Mouse (Mus musculus) thymus, adult 2 months (tissue): ENCODE measurements around the gene Prnd. TPM values are rescaled to one million over a fixed set of nuclear protein-coding genes. Genes with fewer than 3 reads are reported as not detected.

Experiments
- DNase-seq: peaks from one replicate; pipeline ENCODE4 v3.0.0; 2021
- H3K27ac ChIP-seq: fragments of 200-500 bp; 2 replicates; pipeline ENCODE4 v1.5.1; 2012; ENCODE audit warnings: low read length, control low read depth; ENCODE audit not compliant: control insufficient read depth, insufficient read depth
- H3K27me3 ChIP-seq: fragments of 200-500 bp; 2 replicates; pipeline ENCODE4 v1.6.1; 2012; ENCODE audit warnings: mild to moderate bottlenecking, low read length, moderate library complexity, mixed read lengths; ENCODE audit not compliant: control insufficient read depth, insufficient read depth
- H3K36me3 ChIP-seq: fragments of 200-500 bp; 2 replicates; pipeline ENCODE4 v1.6.1; 2012; ENCODE audit warnings: mild to moderate bottlenecking, low read length, moderate library complexity; ENCODE audit not compliant: control insufficient read depth, insufficient read depth
- H3K4me1 ChIP-seq: fragments of 200-500 bp; replicated peaks from 2 replicates; pipeline ENCODE4 v1.6.1; 2012; ENCODE audit warnings: low read length; ENCODE audit not compliant: control insufficient read depth, insufficient read depth
- H3K4me3 ChIP-seq: fragments of 200-500 bp; 2 replicates; pipeline ENCODE4 v1.5.1; 2012; ENCODE audit warnings: mild to moderate bottlenecking, low read length, control low read depth, moderate library complexity; ENCODE audit not compliant: control insufficient read depth, insufficient read depth
- CTCF ChIP-seq: fragments of 200-500 bp; IDR thresholded peaks from 2 replicates; pipeline ENCODE4 v1.5.1; 2012; ENCODE audit warnings: mild to moderate bottlenecking, control low read depth, low read length, moderate library complexity, borderline replicate concordance; ENCODE audit not compliant: control insufficient read depth, poor library complexity, insufficient read depth; ENCODE audit errors: extremely low read depth
- POLR2A ChIP-seq: fragments of 200-500 bp; IDR thresholded peaks from 2 replicates; pipeline ENCODE4 v1.6.1; 2012; ENCODE audit warnings: mild to moderate bottlenecking, low read length, control low read depth, moderate library complexity; ENCODE audit not compliant: control insufficient read depth, poor library complexity, insufficient read depth; ENCODE audit errors: extremely low read depth
- WGBS: fragments of 180-500 bp; shearing (Covaris S2); methylation state at CpG from one replicate; pipeline ENCODE4 v1.1.7; 2018; 5-methylcytosine and 5-hydroxymethylcytosine counted together
- polyA plus RNA-seq: library from polyadenylated mRNA; depleted of rRNA; stranded (reverse); fragments of >200 nt; gene quantifications from 2 replicates; pipeline ENCODE4 v1.2.3, GENCODE M21; 2012; rRNA removed

Prnd gene
- polyA plus RNA-seq, result 1.7 and 1.8 TPM in 2 replicates

DNA sequence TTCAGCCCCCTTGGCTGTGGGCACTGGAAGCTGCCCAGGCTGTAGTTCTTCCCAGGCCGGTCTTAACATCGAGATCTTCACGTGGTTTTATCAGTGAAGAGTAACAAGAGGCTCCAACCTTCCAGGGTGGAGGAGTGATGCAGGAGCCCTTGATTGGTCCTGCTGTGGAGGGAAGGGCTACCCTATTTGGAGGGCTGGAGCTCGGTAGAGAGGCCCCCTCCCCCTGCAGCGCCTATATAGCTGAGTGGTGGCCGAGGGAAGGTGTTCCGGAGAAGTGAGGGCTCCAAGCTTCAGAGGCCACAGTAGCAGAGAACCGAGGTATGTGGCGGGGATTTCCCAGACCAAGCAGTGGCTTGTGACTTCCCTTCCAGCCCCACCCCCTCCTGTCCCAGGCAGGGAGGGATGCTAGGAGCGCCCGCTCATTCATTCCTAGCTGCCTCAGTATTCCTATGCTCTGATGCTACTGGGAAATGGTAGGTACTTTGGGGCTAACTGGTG is at the start of gene Prnd:
Gene Prnd, plus strand, starts transcription at position 264 of the 498 bp plus-strand sequence.
- no peak for DNase-seq
- H3K36me3 ChIP-seq, result no peaks in the 10 kb centered on the region
- H3K27ac ChIP-seq, result no peak within 1 kb of the TSS
- H3K27me3 ChIP-seq, result peaks cover 3% of the 10 kb centered on the region; the same call in 1 of the 2 replicates
- TF ChIP-seq CTCF (no peak), POLR2A (no peak)
- 3% methylated on average over 11 of the region's 11 CpGs for WGBS
- peaks cover 7% of the 10 kb centered on the region; the same call in 1 of the 2 replicates for H3K4me1 ChIP-seq
- no peak within 1 kb of the TSS for H3K4me3 ChIP-seq

DNA sequence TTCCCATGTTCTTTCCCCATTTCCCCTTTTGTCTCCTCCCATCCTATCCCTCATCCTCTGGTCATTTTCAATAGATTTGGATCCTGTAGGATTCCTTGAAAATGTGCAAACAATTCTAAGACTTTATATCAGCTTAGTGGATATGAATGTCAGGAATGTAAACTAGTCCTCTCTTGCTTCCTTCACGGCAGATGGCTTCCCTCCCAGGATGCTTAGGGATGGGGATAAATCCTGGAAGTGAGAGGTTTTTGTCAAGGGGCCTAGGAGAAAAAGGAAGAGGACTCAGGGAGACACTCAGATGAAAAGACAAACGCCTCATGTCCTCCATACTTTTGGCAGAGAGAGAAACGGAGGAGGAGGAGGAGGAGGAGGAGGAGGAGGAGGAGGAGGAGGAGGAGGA is 48.2 kb upstream of the Prnd start:
- H3K36me3 ChIP-seq, result no peaks in the 10 kb centered on the region
- peaks cover 7% of the 10 kb centered on the region for H3K4me1 ChIP-seq
- no peak overlapping the region for H3K27ac ChIP-seq
- DNase-seq, result no peak
- no peak overlapping the region for H3K4me3 ChIP-seq
- no peaks in the 10 kb centered on the region for H3K27me3 ChIP-seq
- TF ChIP-seq CTCF (no peak), POLR2A (no peak)
- WGBS, result 77% methylated on average over 2 of the region's 3 CpGs

DNA sequence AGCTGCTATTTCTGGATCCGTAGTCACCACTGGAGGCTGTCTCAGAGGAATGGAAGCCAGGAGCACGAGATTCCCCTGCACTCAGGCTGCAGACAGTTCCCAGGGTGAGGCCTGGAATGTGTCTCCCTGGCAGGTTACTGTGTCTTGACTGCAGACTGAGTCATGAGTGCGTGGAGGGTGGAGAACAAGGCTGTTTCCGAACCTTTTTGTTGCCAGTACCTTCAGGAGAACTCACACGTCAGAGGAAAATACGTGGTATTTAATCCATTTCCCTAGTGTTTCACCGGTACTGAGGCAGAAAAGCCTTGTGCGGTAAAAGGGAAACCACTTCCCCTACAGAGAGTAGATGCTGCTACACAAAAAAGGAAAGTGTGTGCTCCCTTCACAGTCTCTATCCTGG is 47.8 kb upstream of the Prnd start:
- Histone ChIP-seq H3K4me1 (peaks cover 7% of the 10 kb centered on the region), H3K27me3 (no peaks in the 10 kb centered on the region), H3K36me3 (no peaks in the 10 kb centered on the region), H3K4me3 (no peak overlapping the region), H3K27ac (no peak overlapping the region)
- WGBS, result 11% methylated on average over 8 of the region's 8 CpGs
- no peak for TF ChIP-seq POLR2A
- TF ChIP-seq CTCF, result no peak
- DNase-seq, result no peak

DNA sequence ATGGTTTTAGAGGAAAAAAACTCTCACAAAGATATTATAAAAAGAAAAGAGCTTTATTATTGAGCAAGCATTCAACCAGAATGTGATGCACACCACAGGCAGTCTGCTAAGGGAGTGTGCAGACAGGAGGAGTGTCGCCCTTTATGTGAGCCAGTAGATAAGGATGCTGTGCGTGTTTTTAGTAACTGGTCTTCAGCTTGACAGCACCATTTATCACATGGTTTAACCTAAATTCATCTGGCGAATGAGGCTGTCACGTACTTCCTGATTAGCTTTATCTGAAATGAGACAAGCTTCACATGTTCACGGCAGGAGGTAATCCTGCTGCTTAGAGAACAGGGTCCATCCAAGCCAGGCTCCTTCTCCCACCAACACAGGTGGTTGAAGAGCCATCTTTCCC is 45.6 kb upstream of the Prnd start:
- Histone ChIP-seq H3K27ac (no peak overlapping the region), H3K36me3 (no peaks in the 10 kb centered on the region), H3K4me1 (peaks cover 11% of the 10 kb centered on the region), H3K27me3 (no peaks in the 10 kb centered on the region), H3K4me3 (no peak overlapping the region)
- no peak for TF ChIP-seq CTCF
- TF ChIP-seq POLR2A, result no peak
- DNase-seq, result no peak
- 77% methylated on average over 5 of the region's 5 CpGs for WGBS

- no peak for DNase-seq
- Histone ChIP-seq H3K4me3 (no peak overlapping the region), H3K27me3 (no peaks in the 10 kb centered on the region), H3K27ac (no peak overlapping the region), H3K36me3 (no peaks in the 10 kb centered on the region), H3K4me1 (peaks cover 12% of the 10 kb centered on the region)
- 75% methylated on average over 6 of the region's 6 CpGs for WGBS
- no peak for TF ChIP-seq POLR2A
- TF ChIP-seq CTCF, result no peak
Observed at GRCm38 (mm10) chr2:131905776-131906175, 44.9 kb upstream of the Prnd start.

GRCm38 (mm10) chr2:131906266-131906665 is 44.4 kb upstream of the Prnd start:
- Histone ChIP-seq H3K27ac (no peak overlapping the region), H3K4me1 (peaks cover 12% of the 10 kb centered on the region), H3K4me3 (no peak overlapping the region), H3K27me3 (no peaks in the 10 kb centered on the region), H3K36me3 (no peaks in the 10 kb centered on the region)
- no peak for DNase-seq
- 93% methylated on average over 3 of the region's 3 CpGs for WGBS
- TF ChIP-seq POLR2A (no peak), CTCF (no peak)

DNA sequence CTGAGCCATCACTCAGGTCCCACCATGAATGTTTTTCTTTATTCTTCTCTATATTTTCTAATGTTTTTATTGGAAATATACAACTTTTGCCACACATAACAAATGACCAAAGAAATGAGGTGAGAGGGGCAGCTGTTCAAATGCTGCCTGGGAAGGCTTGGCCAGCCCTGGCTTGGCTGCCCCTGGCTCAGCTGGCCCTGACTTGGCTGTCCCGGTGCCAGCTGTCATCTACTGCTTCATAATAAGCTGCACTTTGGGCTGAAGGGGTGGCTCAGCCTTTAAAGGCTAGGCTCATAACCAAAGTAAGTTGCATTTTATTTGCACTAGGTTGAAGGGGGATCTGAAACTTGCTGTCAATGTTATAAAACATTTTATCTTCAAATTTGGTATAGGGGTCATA is 43.8 kb upstream of the Prnd start:
- DNase-seq, result no peak
- peaks cover 12% of the 10 kb centered on the region for H3K4me1 ChIP-seq
- 96% methylated on average over 1 of the region's 1 CpGs for WGBS

More for the DNA sequence above, 43.8 kb upstream of the Prnd start:
- no peak overlapping the region for H3K4me3 ChIP-seq
- H3K36me3 ChIP-seq, result no peaks in the 10 kb centered on the region
- TF ChIP-seq CTCF (no peak), POLR2A (no peak)
- no peak overlapping the region for H3K27ac ChIP-seq
- no peaks in the 10 kb centered on the region for H3K27me3 ChIP-seq
